Mouse (Mus musculus) forebrain, embryonic 16.5 days (tissue): ENCODE data around the gene Col18a1. TPM values are rescaled to one million over a fixed set of nuclear protein-coding genes. Genes with fewer than 3 reads are reported as not detected.

Experiments
- ATAC-seq: fragments of 200-750 bp; cut with Nextera tagmentation; 2 replicates; pipeline ENCODE4 v1.8.0; 2017; ENCODE audit warnings: mild to moderate bottlenecking, moderate library complexity
- H3K27ac ChIP-seq: fragments of 300-500 bp; sonication (generic); 2 replicates; pipeline ENCODE4 v1.5.1; 2014; ENCODE audit warnings: low read length, control low read depth
- H3K27me3 ChIP-seq: fragments of 300-500 bp; sonication (generic); replicated peaks from 2 replicates; pipeline ENCODE4 v1.6.1; 2014; ENCODE audit warnings: low read length; ENCODE audit not compliant: control insufficient read depth, insufficient read depth
- H3K36me3 ChIP-seq: fragments of 300-500 bp; sonication (generic); 2 replicates; pipeline ENCODE4 v1.6.1; 2014; ENCODE audit not compliant: control insufficient read depth, insufficient read depth
- H3K4me1 ChIP-seq: fragments of 300-500 bp; sonication (generic); replicated peaks from 2 replicates; pipeline ENCODE4 v1.6.1; 2014; ENCODE audit warnings: low read length; ENCODE audit not compliant: control insufficient read depth, insufficient read depth
- H3K4me2 ChIP-seq: fragments of 300-500 bp; sonication (generic); 2 replicates; pipeline ENCODE4 v1.6.1; 2014; ENCODE audit warnings: mild to moderate bottlenecking, low read length, control low read depth
- H3K4me3 ChIP-seq: fragments of 300-500 bp; sonication (generic); replicated peaks from 2 replicates; pipeline ENCODE4 v1.5.1; 2014; ENCODE audit warnings: mild to moderate bottlenecking, low read length, control low read depth
- H3K9ac ChIP-seq: fragments of 300-500 bp; sonication (generic); replicated peaks from 2 replicates; pipeline ENCODE4 v1.6.1; 2014; ENCODE audit warnings: low read depth, low read length, control low read depth
- H3K9me3 ChIP-seq: fragments of 300-500 bp; sonication (generic); 2 replicates; pipeline ENCODE4 v1.6.1; 2016; ENCODE audit warnings: low read length; ENCODE audit not compliant: control insufficient read depth
- WGBS: fragments of 180-500 bp; shearing (Covaris S2); extraction: QIAGEN DNeasy Blood & Tissue Kit; methylation state at CpG from one replicate; pipeline ENCODE4 v1.1.7; 2014; 5-methylcytosine and 5-hydroxymethylcytosine counted together
- polyA plus RNA-seq: library from polyadenylated mRNA; unstranded; fragments of >200 nt; fragmentation: Nextera tagmentation; extraction: Ambion mirVana; gene quantifications from 2 replicates; pipeline ENCODE4 v1.2.1, GENCODE M21; 2015

Gene Col18a1
- polyA plus RNA-seq, 1 experiment from 2014 or later: 21.7 TPM

DNA sequence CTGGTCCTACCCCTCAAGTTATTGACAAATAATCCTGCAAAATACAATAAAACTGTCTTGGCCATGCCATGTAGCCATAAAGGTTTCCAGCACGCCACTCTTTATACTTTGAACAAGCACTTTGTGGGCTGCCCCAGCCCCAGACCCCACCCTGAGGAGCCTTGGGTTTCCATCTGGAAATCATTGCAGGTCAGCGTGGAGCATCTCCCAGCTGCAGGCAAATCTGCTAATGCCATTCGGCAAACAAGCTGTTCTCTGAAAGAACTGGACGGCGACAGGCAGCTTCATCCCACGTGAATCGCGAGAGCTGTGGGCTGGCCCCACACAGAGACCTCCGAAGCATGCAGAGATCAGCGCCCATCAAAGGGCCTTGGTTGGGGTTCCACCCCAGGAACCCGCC is 34.2 kb downstream of the Col18a1 start:
- no peak overlapping the region for H3K4me2 ChIP-seq
- ATAC-seq: no peak
- 37% methylated on average over 11 of the region's 11 CpGs for WGBS
- peaks cover 11% of the 10 kb centered on the region for H3K4me1 ChIP-seq
- H3K27ac ChIP-seq: no peak overlapping the region
- H3K9ac ChIP-seq: no peak overlapping the region
- no peak overlapping the region for H3K4me3 ChIP-seq
- no peaks in the 10 kb centered on the region for H3K36me3 ChIP-seq
- no peaks in the 10 kb centered on the region for H3K27me3 ChIP-seq
- H3K9me3 ChIP-seq: no peaks in the 10 kb centered on the region

DNA sequence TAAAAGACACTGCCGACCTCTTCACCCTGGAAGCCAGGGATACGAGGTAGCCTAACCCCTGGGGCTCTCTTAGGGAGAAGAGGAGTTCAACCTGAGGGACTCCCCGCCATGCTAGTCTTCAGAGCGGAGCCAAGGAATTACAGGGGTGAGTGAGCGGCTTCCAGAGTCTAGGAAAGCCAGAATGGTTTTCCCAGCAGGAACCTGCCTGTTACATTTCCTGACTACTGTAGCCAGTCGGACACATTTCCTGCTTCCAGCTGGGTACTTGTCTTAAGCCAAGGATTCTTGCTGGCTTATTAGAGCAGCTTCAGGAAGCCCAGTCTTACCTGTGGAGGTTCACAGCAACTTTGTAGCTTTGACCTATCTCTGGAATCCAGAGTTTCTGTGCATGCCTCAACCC is 34.8 kb downstream of the Col18a1 start:
- Histone ChIP-seq H3K9me3 (no peaks in the 10 kb centered on the region), H3K27ac (no peak overlapping the region), H3K9ac (no peak overlapping the region), H3K27me3 (no peaks in the 10 kb centered on the region), H3K36me3 (no peaks in the 10 kb centered on the region), H3K4me3 (no peak overlapping the region), H3K4me2 (no peak overlapping the region), H3K4me1 (peaks cover 11% of the 10 kb centered on the region)
- 46% methylated on average over 6 of the region's 6 CpGs for WGBS
- no peak for ATAC-seq

DNA sequence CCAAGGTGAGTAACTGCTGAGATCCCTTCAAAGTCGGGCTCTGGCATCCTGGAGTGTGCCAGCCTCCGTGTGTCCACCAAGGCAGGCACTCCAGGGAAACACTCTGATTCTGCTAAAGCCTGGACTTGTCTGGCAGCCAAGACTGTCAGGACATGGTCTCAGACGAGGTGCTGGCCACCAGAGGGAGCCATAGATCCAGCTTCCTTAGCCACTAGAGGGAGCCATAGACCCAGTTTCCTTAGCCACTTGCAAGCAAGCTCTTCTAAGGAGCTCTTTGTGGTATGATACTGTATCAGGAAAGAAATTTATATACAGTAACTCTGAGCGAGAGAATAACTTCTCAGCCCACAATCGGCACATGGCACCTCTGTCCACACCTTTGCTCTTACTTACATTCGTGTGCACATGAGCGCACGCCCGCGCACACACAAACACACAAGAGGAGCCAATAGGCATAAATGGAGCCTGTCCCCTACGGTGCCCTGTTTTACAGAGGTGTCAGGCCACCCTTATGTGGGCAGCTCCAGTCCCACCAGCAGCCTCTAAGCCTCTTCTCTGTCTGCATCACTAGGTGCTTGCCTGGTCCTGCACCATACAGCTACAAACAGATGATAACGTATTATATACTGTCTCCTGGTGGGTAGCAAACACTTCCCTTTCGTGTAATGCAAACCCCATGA is 35.6 kb downstream of the Col18a1 start:
- 41% methylated on average over 13 of the region's 13 CpGs for WGBS
- ATAC-seq: peak; percentile 74
- peaks cover 11% of the 10 kb centered on the region for H3K4me1 ChIP-seq
- no peaks in the 10 kb centered on the region for H3K36me3 ChIP-seq
- H3K4me2 ChIP-seq: no peak overlapping the region
- H3K27me3 ChIP-seq: no peaks in the 10 kb centered on the region
- H3K9me3 ChIP-seq: no peaks in the 10 kb centered on the region
- 0 out of 2 replicates have a peak overlapping the region, but pooled peaks have one; percentile 43 for H3K27ac ChIP-seq
- no peak overlapping the region for H3K4me3 ChIP-seq
- peak overlapping the region; percentile 26; the same call in 1 of the 2 replicates for H3K9ac ChIP-seq

- WGBS: 67% methylated on average over 6 of the region's 6 CpGs
- Histone ChIP-seq H3K27ac (no peak overlapping the region), H3K4me1 (peaks cover 11% of the 10 kb centered on the region), H3K9ac (no peak overlapping the region), H3K4me2 (no peak overlapping the region), H3K27me3 (no peaks in the 10 kb centered on the region), H3K9me3 (no peaks in the 10 kb centered on the region), H3K36me3 (no peaks in the 10 kb centered on the region), H3K4me3 (no peak overlapping the region)
- 0 out of 2 replicates have a peak, but pooled peaks have one; percentile 4 for ATAC-seq
Observed at GRCm38 (mm10) chr10:77129637-77130410, 36.5 kb downstream of the Col18a1 start.

DNA sequence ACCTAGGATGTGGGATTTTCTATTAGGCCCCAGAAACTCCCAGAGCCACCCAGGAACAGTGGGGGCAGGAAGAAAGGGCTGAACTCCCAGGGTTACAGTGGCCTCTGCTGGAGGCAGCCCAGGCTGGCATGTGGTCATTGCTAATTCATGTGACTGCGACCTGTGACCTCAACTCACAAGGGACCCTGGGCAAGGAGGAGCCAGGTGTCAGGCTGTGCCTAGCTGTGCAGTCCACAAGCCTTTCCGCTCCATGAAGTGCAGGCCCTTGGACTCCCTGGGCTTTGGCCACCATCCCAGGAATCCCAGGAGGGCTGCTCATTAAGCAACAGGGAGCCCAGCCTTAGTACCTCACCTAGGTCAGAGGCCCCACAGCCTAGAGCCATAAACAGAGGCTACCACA is 38.4 kb downstream of the Col18a1 start:
- 67% methylated on average over 2 of the region's 2 CpGs for WGBS
- Histone ChIP-seq H3K9ac (no peak overlapping the region), H3K36me3 (no peaks in the 10 kb centered on the region), H3K27ac (no peak overlapping the region), H3K9me3 (no peaks in the 10 kb centered on the region), H3K4me1 (peaks cover 18% of the 10 kb centered on the region), H3K4me3 (no peak overlapping the region), H3K4me2 (no peak overlapping the region), H3K27me3 (no peaks in the 10 kb centered on the region)
- no peak for ATAC-seq

GRCm38 (mm10) chr10:77126590-77126989 is 39.8 kb downstream of the Col18a1 start:
- no peaks in the 10 kb centered on the region for H3K9me3 ChIP-seq
- H3K4me2 ChIP-seq: no peak overlapping the region
- no peak overlapping the region for H3K9ac ChIP-seq
- no peak overlapping the region for H3K27ac ChIP-seq
- H3K27me3 ChIP-seq: no peaks in the 10 kb centered on the region
- ATAC-seq: no peak
- 93% methylated on average over 2 of the region's 2 CpGs for WGBS
- peaks cover 18% of the 10 kb centered on the region for H3K4me1 ChIP-seq
- no peak overlapping the region for H3K4me3 ChIP-seq
- no peaks in the 10 kb centered on the region for H3K36me3 ChIP-seq

DNA sequence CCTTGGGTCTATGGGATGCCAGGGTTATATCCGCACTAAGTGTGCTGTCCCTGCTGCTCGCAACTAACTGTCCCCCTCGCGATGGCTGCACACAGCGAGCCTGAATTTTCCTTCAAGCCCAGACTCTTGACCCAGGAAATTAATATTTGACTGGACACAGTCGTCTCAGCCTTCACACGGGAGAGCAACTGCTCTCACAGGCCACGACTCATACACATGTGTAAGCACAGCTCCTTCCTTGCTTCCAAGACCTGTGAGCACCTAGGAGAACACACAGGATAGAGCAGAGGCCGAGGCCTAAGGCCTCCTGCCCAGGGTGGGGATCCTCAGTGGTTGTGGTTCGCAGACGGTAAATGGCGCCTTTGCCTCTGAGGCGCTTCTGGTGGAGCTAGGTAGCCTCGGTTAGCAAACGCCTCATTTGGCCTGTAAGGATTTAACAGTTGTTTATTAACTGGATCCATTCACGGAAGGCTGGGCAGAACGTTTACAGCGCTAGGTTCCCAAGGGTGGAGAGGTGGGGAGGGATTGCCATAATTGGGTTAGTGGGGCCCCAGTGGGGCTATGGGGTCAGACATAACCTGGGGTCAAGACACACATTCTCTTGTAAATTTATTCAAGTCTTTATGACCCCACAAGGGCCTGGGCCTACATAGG is 41.1 kb downstream of the Col18a1 start:
- H3K4me1 ChIP-seq: peaks cover 9% of the 10 kb centered on the region
- H3K27me3 ChIP-seq: no peaks in the 10 kb centered on the region
- H3K9me3 ChIP-seq: no peaks in the 10 kb centered on the region
- no peak overlapping the region for H3K4me3 ChIP-seq
- H3K36me3 ChIP-seq: no peaks in the 10 kb centered on the region
- H3K4me2 ChIP-seq: no peak overlapping the region
- no peak for ATAC-seq
- 82% methylated on average over 18 of the region's 18 CpGs for WGBS
- H3K27ac ChIP-seq: no peak overlapping the region
- no peak overlapping the region for H3K9ac ChIP-seq

- no peaks in the 10 kb centered on the region for H3K27me3 ChIP-seq
- H3K4me2 ChIP-seq: peak overlapping the region; percentile 26; the same call in 1 of the 2 replicates
- 31% methylated on average over 8 of the region's 8 CpGs for WGBS
- H3K4me1 ChIP-seq: peaks cover 7% of the 10 kb centered on the region
- H3K27ac ChIP-seq: no peak overlapping the region
- ATAC-seq: no peak
- no peak overlapping the region for H3K4me3 ChIP-seq
- H3K9me3 ChIP-seq: no peaks in the 10 kb centered on the region
- no peaks in the 10 kb centered on the region for H3K36me3 ChIP-seq
- no peak overlapping the region for H3K9ac ChIP-seq
Observed at GRCm38 (mm10) chr10:77123953-77124352, 42.4 kb downstream of the Col18a1 start.

- 92% methylated on average over 8 of the region's 8 CpGs for WGBS
- Histone ChIP-seq H3K4me2 (no peak overlapping the region), H3K36me3 (no peaks in the 10 kb centered on the region), H3K4me3 (no peak overlapping the region), H3K27me3 (no peaks in the 10 kb centered on the region), H3K4me1 (peaks cover 9% of the 10 kb centered on the region), H3K9me3 (no peaks in the 10 kb centered on the region), H3K27ac (no peak overlapping the region), H3K9ac (no peak overlapping the region)
- ATAC-seq: no peak
Observed at GRCm38 (mm10) chr10:77121287-77122022, 44.9 kb downstream of the Col18a1 start.
